Mouse (Mus musculus) stomach, embryonic 14.5 days (tissue): Measurements from ENCODE around the gene Pcnx. TPM values are rescaled to one million over a fixed set of nuclear protein-coding genes. Genes with fewer than 3 reads are reported as not detected.

ENCODE experiments used
- ATAC-seq: fragments of 200-750 bp; cut with Nextera tagmentation; 2 replicates; pipeline ENCODE4 v1.8.0; 2017; ENCODE audit warnings: low read depth, moderate TSS enrichment; ENCODE audit not compliant: insufficient number of reproducible peaks, insufficient read depth, low FRiP score
- H3K27ac ChIP-seq: fragments of 300-500 bp; sonication (generic); 2 replicates; pipeline ENCODE4 v1.5.1; 2014; ENCODE audit warnings: mild to moderate bottlenecking, low read length, moderate library complexity, mixed read lengths
- H3K27me3 ChIP-seq: fragments of 300-500 bp; sonication (generic); 2 replicates; pipeline ENCODE4 v1.6.1; 2014; ENCODE audit warnings: low read length, control low read depth, mixed read lengths; ENCODE audit not compliant: control insufficient read depth, insufficient read depth
- H3K36me3 ChIP-seq: fragments of 300-500 bp; sonication (generic); 2 replicates; pipeline ENCODE4 v1.6.1; 2014; ENCODE audit warnings: mild to moderate bottlenecking, control low read depth, low read length, moderate library complexity, mixed read lengths; ENCODE audit not compliant: control insufficient read depth, insufficient read depth
- H3K4me1 ChIP-seq: fragments of 300-500 bp; sonication (generic); 2 replicates; pipeline ENCODE4 v1.6.1; 2014; ENCODE audit warnings: low read length, control low read depth, mixed read lengths; ENCODE audit not compliant: control insufficient read depth, insufficient read depth
- H3K4me2 ChIP-seq: fragments of 300-500 bp; sonication (generic); replicated peaks from 2 replicates; pipeline ENCODE4 v1.6.1; 2014; ENCODE audit warnings: low read depth, low read length, control low read depth
- H3K4me3 ChIP-seq: fragments of 300-500 bp; sonication (generic); 2 replicates; pipeline ENCODE4 v1.5.1; 2014; ENCODE audit warnings: low read depth, low read length, control low read depth
- H3K9ac ChIP-seq: fragments of 300-500 bp; sonication (generic); replicated peaks from 2 replicates; pipeline ENCODE4 v1.6.1; 2014; ENCODE audit warnings: low read depth, mild to moderate bottlenecking, control low read depth, low read length, moderate library complexity, mixed read lengths
- H3K9me3 ChIP-seq: fragments of 300-500 bp; sonication (generic); 2 replicates; pipeline ENCODE4 v1.6.1; 2016; ENCODE audit warnings: low read depth, low read length, control low read depth; ENCODE audit not compliant: control insufficient read depth
- WGBS: fragments of 180-500 bp; shearing (Covaris S2); extraction: QIAGEN DNeasy Blood & Tissue Kit; methylation state at CpG from one replicate; pipeline ENCODE4 v1.1.7; 2014; 5-methylcytosine and 5-hydroxymethylcytosine counted together
- polyA plus RNA-seq: library from polyadenylated mRNA; unstranded; fragments of >200 nt; fragmentation: Nextera tagmentation; extraction: Ambion mirVana; gene quantifications from 2 replicates; pipeline ENCODE4 v1.2.1, GENCODE M21; 2014

The Pcnx gene
- 17.4 and 22.6 TPM in 2 replicates for polyA plus RNA-seq

- Histone ChIP-seq H3K4me3 (peak within 1 kb of the TSS; percentile 77), H3K9ac (peak within 1 kb of the TSS; percentile 92), H3K27me3 (no peaks in the 10 kb centered on the region), H3K4me1 (peaks cover 31% of the 10 kb centered on the region), H3K36me3 (no peaks in the 10 kb centered on the region), H3K4me2 (peak within 1 kb of the TSS; percentile 49), H3K27ac (peak within 1 kb of the TSS; percentile 90), H3K9me3 (no peaks in the 10 kb centered on the region)
- ATAC-seq: peak; percentile 87
- 3% methylated on average over 55 of the region's 83 CpGs for WGBS
Measured at GRCm38 (mm10) chr12:81859351-81860307, at the start of gene Pcnx. Pcnx (plus strand) TSS chr12:81860023.

- H3K4me3 ChIP-seq: no peak overlapping the region
- 37% methylated on average over 8 of the region's 8 CpGs for WGBS
- H3K36me3 ChIP-seq: no peaks in the 10 kb centered on the region
- H3K9me3 ChIP-seq: no peaks in the 10 kb centered on the region
- H3K27me3 ChIP-seq: no peaks in the 10 kb centered on the region
- H3K4me2 ChIP-seq: no peak overlapping the region
- H3K9ac ChIP-seq: no peak overlapping the region
- ATAC-seq: no peak
- no peak overlapping the region for H3K27ac ChIP-seq
- H3K4me1 ChIP-seq: peaks cover 3% of the 10 kb centered on the region; the same call in 1 of the 2 replicates
Measured at GRCm38 (mm10) chr12:81810417-81810816, 49.4 kb upstream of the Pcnx start.

- Histone ChIP-seq H3K9me3 (no peaks in the 10 kb centered on the region), H3K27ac (no peak overlapping the region), H3K27me3 (no peaks in the 10 kb centered on the region), H3K4me3 (no peak overlapping the region), H3K9ac (no peak overlapping the region), H3K4me2 (no peak overlapping the region), H3K4me1 (no peaks in the 10 kb centered on the region), H3K36me3 (no peaks in the 10 kb centered on the region)
- 90% methylated on average over 5 of the region's 5 CpGs for WGBS
- ATAC-seq: no peak
Measured at GRCm38 (mm10) chr12:81814742-81815141, 45.1 kb upstream of the Pcnx start.

GRCm38 (mm10) chr12:81816330-81817125, 43.3 kb upstream of the Pcnx start:
- Histone ChIP-seq H3K27ac (no peak overlapping the region), H3K9ac (no peak overlapping the region), H3K9me3 (no peaks in the 10 kb centered on the region), H3K27me3 (no peaks in the 10 kb centered on the region), H3K4me3 (no peak overlapping the region), H3K4me2 (peak overlapping the region; percentile 19), H3K4me1 (no peaks in the 10 kb centered on the region), H3K36me3 (no peaks in the 10 kb centered on the region)
- 22% methylated on average over 10 of the region's 10 CpGs for WGBS
- ATAC-seq: no peak

- H3K36me3 ChIP-seq: no peaks in the 10 kb centered on the region
- no peak overlapping the region for H3K27ac ChIP-seq
- no peak overlapping the region for H3K9ac ChIP-seq
- H3K4me2 ChIP-seq: peak overlapping the region; percentile 19
- no peaks in the 10 kb centered on the region for H3K4me1 ChIP-seq
- no peak for ATAC-seq
- no peak overlapping the region for H3K4me3 ChIP-seq
- no peaks in the 10 kb centered on the region for H3K27me3 ChIP-seq
- no peaks in the 10 kb centered on the region for H3K9me3 ChIP-seq
- 44% methylated on average over 6 of the region's 6 CpGs for WGBS
Measured at GRCm38 (mm10) chr12:81817126-81817505, 42.7 kb upstream of the Pcnx start.

- Histone ChIP-seq H3K4me1 (no peaks in the 10 kb centered on the region), H3K4me3 (no peak overlapping the region), H3K27ac (no peak overlapping the region), H3K9me3 (no peaks in the 10 kb centered on the region), H3K36me3 (no peaks in the 10 kb centered on the region), H3K9ac (no peak overlapping the region), H3K4me2 (no peak overlapping the region), H3K27me3 (no peaks in the 10 kb centered on the region)
- no peak for ATAC-seq
- WGBS: 88% methylated on average over 4 of the region's 4 CpGs
Measured at GRCm38 (mm10) chr12:81820700-81821099, 39.1 kb upstream of the Pcnx start.

GRCm38 (mm10) chr12:81822176-81822575, 37.6 kb upstream of the Pcnx start:
- H3K27ac ChIP-seq: no peak overlapping the region

GRCm38 (mm10) chr12:81822778-81823480, 36.9 kb upstream of the Pcnx start:
- Histone ChIP-seq H3K27me3 (no peaks in the 10 kb centered on the region), H3K27ac (no peak overlapping the region), H3K4me1 (no peaks in the 10 kb centered on the region), H3K9me3 (no peaks in the 10 kb centered on the region), H3K4me3 (no peak overlapping the region), H3K9ac (no peak overlapping the region), H3K4me2 (no peak overlapping the region), H3K36me3 (no peaks in the 10 kb centered on the region)
- WGBS: 81% methylated on average over 4 of the region's 4 CpGs
- ATAC-seq: no peak

More at GRCm38 (mm10) chr12:81822176-81822575, 37.6 kb upstream of the Pcnx start:
- WGBS: 72% methylated on average over 4 of the region's 4 CpGs
- no peaks in the 10 kb centered on the region for H3K27me3 ChIP-seq
- no peak overlapping the region for H3K4me2 ChIP-seq
- no peak for ATAC-seq
- no peak overlapping the region for H3K4me3 ChIP-seq
- no peak overlapping the region for H3K9ac ChIP-seq
- H3K36me3 ChIP-seq: no peaks in the 10 kb centered on the region
- H3K4me1 ChIP-seq: no peaks in the 10 kb centered on the region
- H3K9me3 ChIP-seq: no peaks in the 10 kb centered on the region
